Mouse (Mus musculus): Measurements from ENCODE around the gene Selenos.

GRCm38 (mm10) chr7:66094141-66094540, 14.7 kb downstream of the Selenos start:
- TF ChIP-seq POLR2A (IDR thresholded peaks at IDR 0.05; ENCODE audit: extremely low read depth, insufficient read depth, low read length) (no peak), CTCF (IDR thresholded peaks at IDR 0.05; ENCODE audit: extremely low read depth, insufficient read depth, low read length) (no peak)
